Mouse (Mus musculus) liver, embryonic 12.5 days (tissue): ENCODE data around the gene Tpbgl. TPM values are rescaled to one million over a fixed set of nuclear protein-coding genes. Genes with fewer than 3 reads are reported as not detected.

Source experiments
- ATAC-seq: fragments of 200-750 bp; cut with Nextera tagmentation; 2 replicates; pipeline ENCODE4 v1.8.0; 2017; ENCODE audit warnings: moderate number of reproducible peaks, mild to moderate bottlenecking, moderate library complexity
- H3K27ac ChIP-seq: fragments of 300-500 bp; sonication (generic); 2 replicates; pipeline ENCODE4 v1.5.1; 2016; ENCODE audit warnings: mild to moderate bottlenecking
- H3K27me3 ChIP-seq: fragments of 300-500 bp; sonication (generic); replicated peaks from 2 replicates; pipeline ENCODE4 v1.6.1; 2016; ENCODE audit warnings: mild to moderate bottlenecking, moderate library complexity
- H3K36me3 ChIP-seq: fragments of 300-500 bp; sonication (generic); 2 replicates; pipeline ENCODE4 v1.6.1; 2016; ENCODE audit warnings: mild to moderate bottlenecking, moderate library complexity
- H3K4me1 ChIP-seq: fragments of 300-500 bp; sonication (generic); 2 replicates; pipeline ENCODE4 v1.6.1; 2016
- H3K4me2 ChIP-seq: fragments of 300-500 bp; sonication (generic); 2 replicates; pipeline ENCODE4 v1.6.1; 2016; ENCODE audit warnings: mild to moderate bottlenecking, moderate library complexity
- H3K4me3 ChIP-seq: fragments of 300-500 bp; sonication (generic); 2 replicates; pipeline ENCODE4 v1.5.1; 2016; ENCODE audit warnings: mild to moderate bottlenecking, moderate library complexity
- H3K9ac ChIP-seq: fragments of 300-500 bp; sonication (generic); 2 replicates; pipeline ENCODE4 v1.6.1; 2016; ENCODE audit warnings: mild to moderate bottlenecking, moderate library complexity
- H3K9me3 ChIP-seq: fragments of 300-500 bp; sonication (generic); replicated peaks from 2 replicates; pipeline ENCODE4 v1.6.1; 2016; ENCODE audit warnings: mild to moderate bottlenecking, moderate library complexity
- WGBS: fragments of 180-500 bp; shearing (Covaris S2); methylation state at CpG from one replicate; pipeline ENCODE4 v1.1.7; 2016; ENCODE audit not compliant: insufficient replicate concordance; 5-methylcytosine and 5-hydroxymethylcytosine counted together
- polyA plus RNA-seq: library from polyadenylated mRNA; unstranded; fragments of >200 nt; fragmentation: Nextera tagmentation; extraction: Ambion mirVana; gene quantifications from 2 replicates; pipeline ENCODE4 v1.2.1, GENCODE M21; 2016

Tpbgl gene
- polyA plus RNA-seq = 0.31 and 0.42 TPM in 2 replicates

GRCm38 (mm10) chr7:99626376-99627270 is at the start of gene Tpbgl:
Tpbgl (minus strand) TSS chr7:99627103.
- no peak within 1 kb of the TSS for H3K9ac ChIP-seq
- H3K27ac ChIP-seq = no peak within 1 kb of the TSS
- 2% methylated on average over 74 of the region's 83 CpGs for WGBS
- no peak for ATAC-seq
- peaks cover 21% of the 10 kb centered on the region for H3K4me1 ChIP-seq
- no peaks in the 10 kb centered on the region for H3K9me3 ChIP-seq
- H3K36me3 ChIP-seq = no peaks in the 10 kb centered on the region
- peak within 1 kb of the TSS; percentile 48 for H3K4me3 ChIP-seq
- peaks cover 99% of the 10 kb centered on the region for H3K27me3 ChIP-seq
- peak within 1 kb of the TSS; percentile 74 for H3K4me2 ChIP-seq

- no peak overlapping the region for H3K4me2 ChIP-seq
- no peak for ATAC-seq
- no peaks in the 10 kb centered on the region for H3K36me3 ChIP-seq
- WGBS = 17% methylated on average over 3 of the region's 3 CpGs
- no peak overlapping the region for H3K4me3 ChIP-seq
- H3K9me3 ChIP-seq = no peaks in the 10 kb centered on the region
- H3K27me3 ChIP-seq = no peaks in the 10 kb centered on the region
- peaks cover 6% of the 10 kb centered on the region; the same call in 1 of the 2 replicates for H3K4me1 ChIP-seq
- no peak overlapping the region for H3K27ac ChIP-seq
- no peak overlapping the region for H3K9ac ChIP-seq
These were observed 48.0 kb upstream of the Tpbgl start for GRCm38 (mm10) chr7:99674890-99675289.

GRCm38 (mm10) chr7:99674209-99674608 is 47.3 kb upstream of the Tpbgl start:
- Histone ChIP-seq H3K4me3 (no peak overlapping the region), H3K9ac (no peak overlapping the region), H3K36me3 (no peaks in the 10 kb centered on the region), H3K4me2 (no peak overlapping the region), H3K27ac (no peak overlapping the region), H3K9me3 (no peaks in the 10 kb centered on the region), H3K27me3 (peaks cover 5% of the 10 kb centered on the region), H3K4me1 (peaks cover 6% of the 10 kb centered on the region; the same call in 1 of the 2 replicates)
- 26% methylated on average over 5 of the region's 5 CpGs for WGBS
- no peak for ATAC-seq

GRCm38 (mm10) chr7:99673188-99673587 is 46.3 kb upstream of the Tpbgl start:
- Histone ChIP-seq H3K9me3 (no peaks in the 10 kb centered on the region), H3K4me3 (no peak overlapping the region), H3K4me2 (no peak overlapping the region), H3K27me3 (peaks cover 9% of the 10 kb centered on the region), H3K9ac (no peak overlapping the region), H3K36me3 (no peaks in the 10 kb centered on the region), H3K27ac (no peak overlapping the region), H3K4me1 (peaks cover 6% of the 10 kb centered on the region; the same call in 1 of the 2 replicates)
- 63% methylated on average over 8 of the region's 8 CpGs for WGBS
- ATAC-seq = no peak

- Histone ChIP-seq H3K4me3 (no peak overlapping the region), H3K27me3 (peaks cover 18% of the 10 kb centered on the region), H3K9me3 (no peaks in the 10 kb centered on the region), H3K9ac (no peak overlapping the region), H3K36me3 (no peaks in the 10 kb centered on the region), H3K27ac (no peak overlapping the region), H3K4me2 (no peak overlapping the region), H3K4me1 (peaks cover 6% of the 10 kb centered on the region; the same call in 1 of the 2 replicates)
- peak; percentile 63 for ATAC-seq
- 56% methylated on average over 9 of the region's 9 CpGs for WGBS
These were observed 44.9 kb upstream of the Tpbgl start for GRCm38 (mm10) chr7:99671544-99672435.

- Histone ChIP-seq H3K36me3 (no peaks in the 10 kb centered on the region), H3K27ac (no peak overlapping the region), H3K4me2 (no peak overlapping the region), H3K4me1 (peaks cover 6% of the 10 kb centered on the region; the same call in 1 of the 2 replicates), H3K9ac (no peak overlapping the region), H3K27me3 (peaks cover 21% of the 10 kb centered on the region), H3K4me3 (no peak overlapping the region), H3K9me3 (no peaks in the 10 kb centered on the region)
- no peak for ATAC-seq
- WGBS = 58% methylated on average over 4 of the region's 4 CpGs
These were observed 44.0 kb upstream of the Tpbgl start for GRCm38 (mm10) chr7:99670915-99671314.

- H3K36me3 ChIP-seq = no peaks in the 10 kb centered on the region
- H3K9me3 ChIP-seq = no peaks in the 10 kb centered on the region
- peaks cover 26% of the 10 kb centered on the region for H3K27me3 ChIP-seq
- H3K9ac ChIP-seq = no peak overlapping the region
- no peak overlapping the region for H3K4me3 ChIP-seq
- H3K4me1 ChIP-seq = peaks cover 6% of the 10 kb centered on the region; the same call in 1 of the 2 replicates
- no peak overlapping the region for H3K4me2 ChIP-seq
- no peak overlapping the region for H3K27ac ChIP-seq
- 53% methylated on average over 4 of the region's 4 CpGs for WGBS
- ATAC-seq = no peak
These were observed 41.9 kb upstream of the Tpbgl start for GRCm38 (mm10) chr7:99668802-99669201.

- Histone ChIP-seq H3K4me1 (peaks cover 6% of the 10 kb centered on the region; the same call in 1 of the 2 replicates), H3K9ac (no peak overlapping the region), H3K36me3 (no peaks in the 10 kb centered on the region), H3K9me3 (no peaks in the 10 kb centered on the region), H3K4me3 (no peak overlapping the region), H3K27me3 (peaks cover 26% of the 10 kb centered on the region), H3K4me2 (no peak overlapping the region), H3K27ac (no peak overlapping the region)
- no peak for ATAC-seq
- 82% methylated on average over 16 of the region's 16 CpGs for WGBS
These were observed 40.2 kb upstream of the Tpbgl start for GRCm38 (mm10) chr7:99667096-99667495.

- no peaks in the 10 kb centered on the region for H3K9me3 ChIP-seq
- H3K27me3 ChIP-seq = peaks cover 26% of the 10 kb centered on the region
- H3K36me3 ChIP-seq = no peaks in the 10 kb centered on the region
- no peaks in the 10 kb centered on the region for H3K4me1 ChIP-seq
- no peak overlapping the region for H3K4me3 ChIP-seq
- H3K27ac ChIP-seq = no peak overlapping the region
- 78% methylated on average over 10 of the region's 10 CpGs for WGBS
- H3K4me2 ChIP-seq = no peak overlapping the region
- H3K9ac ChIP-seq = no peak overlapping the region
- no peak for ATAC-seq
These were observed 39.0 kb upstream of the Tpbgl start for GRCm38 (mm10) chr7:99665731-99666452.

- Histone ChIP-seq H3K4me1 (no peaks in the 10 kb centered on the region), H3K9me3 (no peaks in the 10 kb centered on the region), H3K27me3 (peaks cover 26% of the 10 kb centered on the region), H3K27ac (no peak overlapping the region), H3K9ac (no peak overlapping the region), H3K4me2 (no peak overlapping the region), H3K4me3 (no peak overlapping the region), H3K36me3 (no peaks in the 10 kb centered on the region)
- no peak for ATAC-seq
- 46% methylated on average over 11 of the region's 11 CpGs for WGBS
These were observed 37.9 kb upstream of the Tpbgl start for GRCm38 (mm10) chr7:99664571-99665485.
